Mouse (Mus musculus): ENCODE results near the gene Cx3cl1. TPM values are rescaled to one million over a fixed set of nuclear protein-coding genes. Genes with fewer than 3 reads are reported as not detected.

Gene Cx3cl1
- polyA plus RNA-seq, 1 experiment from 2014 or later: 9.4 TPM

DNA sequence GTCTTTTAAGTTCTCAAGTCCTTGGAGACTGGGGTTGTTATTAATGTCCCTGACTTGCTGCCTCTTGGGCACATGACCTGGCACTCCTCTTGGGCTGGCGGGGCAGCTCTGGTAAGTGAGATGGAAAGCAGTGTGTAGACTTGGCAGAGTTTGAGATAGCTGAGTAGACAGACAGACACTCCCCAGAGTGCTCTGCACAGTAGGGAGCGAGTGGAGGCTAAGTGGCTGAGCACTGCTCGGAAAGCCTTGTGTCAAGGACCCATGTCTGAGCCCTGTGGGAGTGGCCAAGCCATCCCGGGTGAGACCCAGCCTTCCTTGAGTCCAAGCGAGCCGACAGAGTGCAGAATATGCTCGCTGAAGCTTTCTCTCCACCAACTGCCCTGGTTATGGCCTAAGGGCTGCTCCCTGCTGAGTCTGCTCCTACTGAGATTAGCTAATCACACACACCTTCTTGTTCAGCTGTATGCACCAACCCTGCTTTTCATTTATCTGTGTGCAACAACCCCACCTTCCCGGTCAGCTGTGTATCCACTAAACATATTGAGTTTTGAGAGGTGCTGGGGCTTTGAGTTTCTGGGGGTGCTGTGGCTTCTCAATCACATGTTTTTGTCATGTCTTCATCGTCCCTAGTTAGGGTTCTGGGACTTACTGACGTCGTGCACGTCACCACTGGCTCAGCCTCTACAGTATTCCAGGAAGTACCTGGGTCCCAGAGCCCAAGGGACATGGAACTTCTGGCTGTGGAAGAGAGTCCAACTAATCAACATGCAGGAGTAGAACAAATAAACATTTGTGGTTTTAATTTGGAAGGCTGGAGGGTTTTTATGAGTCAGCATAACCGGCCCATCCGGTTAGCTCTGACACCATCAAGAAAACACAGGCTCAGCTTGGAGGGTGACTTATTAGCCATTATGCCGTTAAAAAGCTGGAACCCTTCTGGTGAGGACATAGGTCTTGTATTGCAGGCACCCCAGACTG is 16.0 kb downstream of the Cx3cl1 start:
- Histone ChIP-seq H3K9ac (no peak overlapping the region), H3K4me2 (replicated peaks) (no peak overlapping the region), H3K4me1 (no peaks in the 10 kb centered on the region), H3K9me3 (no peaks in the 10 kb centered on the region), H3K27me3 (replicated peaks) (no peaks in the 10 kb centered on the region), H3K27ac (no peak overlapping the region), H3K4me3 (no peak overlapping the region), H3K36me3 (no peaks in the 10 kb centered on the region)
- no peak for ATAC-seq (ENCODE audit: low FRiP score, low read depth)
- WGBS: 70% methylated on average over 15 of the region's 15 CpGs

- no peaks in the 10 kb centered on the region for H3K4me1 ChIP-seq
- 70% methylated on average over 10 of the region's 10 CpGs for WGBS
- no peaks in the 10 kb centered on the region for H3K27me3 ChIP-seq (replicated peaks)
- H3K9ac ChIP-seq: no peak overlapping the region
- no peak for ATAC-seq (ENCODE audit: low FRiP score, low read depth)
- no peak overlapping the region for H3K4me2 ChIP-seq (replicated peaks)
- H3K27ac ChIP-seq: no peak overlapping the region
- H3K36me3 ChIP-seq: no peaks in the 10 kb centered on the region
- H3K9me3 ChIP-seq: no peaks in the 10 kb centered on the region
- no peak overlapping the region for H3K4me3 ChIP-seq
These were observed 17.6 kb downstream of the Cx3cl1 start for GRCm38 (mm10) chr8:94789256-94789955.

DNA sequence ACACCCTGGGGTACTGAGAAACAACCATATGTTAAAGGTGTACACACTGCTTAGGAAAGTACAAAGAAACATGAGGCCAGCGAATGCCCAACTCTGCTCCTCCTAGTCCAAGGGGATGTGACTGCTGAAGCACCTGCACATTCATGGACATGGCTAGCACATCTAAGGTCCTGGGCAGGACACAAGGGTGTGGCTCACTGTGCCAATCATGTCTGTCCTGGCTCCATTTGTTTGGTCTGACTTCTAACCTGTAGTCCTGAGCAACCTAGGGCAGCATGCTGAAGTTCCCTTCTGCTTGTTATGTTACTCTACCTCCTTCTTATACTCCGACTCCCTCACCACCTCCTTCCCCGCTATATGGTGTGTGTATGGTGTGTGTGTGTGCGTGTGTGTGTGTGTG is 22.6 kb downstream of the Cx3cl1 start:
- Histone ChIP-seq H3K4me1 (no peaks in the 10 kb centered on the region), H3K4me2 (replicated peaks) (no peak overlapping the region), H3K4me3 (no peak overlapping the region), H3K36me3 (no peaks in the 10 kb centered on the region), H3K27ac (no peak overlapping the region), H3K9ac (no peak overlapping the region), H3K9me3 (no peaks in the 10 kb centered on the region), H3K27me3 (replicated peaks) (no peaks in the 10 kb centered on the region)
- no peak for ATAC-seq (ENCODE audit: low FRiP score, low read depth)
- WGBS: 94% methylated on average over 4 of the region's 4 CpGs

DNA sequence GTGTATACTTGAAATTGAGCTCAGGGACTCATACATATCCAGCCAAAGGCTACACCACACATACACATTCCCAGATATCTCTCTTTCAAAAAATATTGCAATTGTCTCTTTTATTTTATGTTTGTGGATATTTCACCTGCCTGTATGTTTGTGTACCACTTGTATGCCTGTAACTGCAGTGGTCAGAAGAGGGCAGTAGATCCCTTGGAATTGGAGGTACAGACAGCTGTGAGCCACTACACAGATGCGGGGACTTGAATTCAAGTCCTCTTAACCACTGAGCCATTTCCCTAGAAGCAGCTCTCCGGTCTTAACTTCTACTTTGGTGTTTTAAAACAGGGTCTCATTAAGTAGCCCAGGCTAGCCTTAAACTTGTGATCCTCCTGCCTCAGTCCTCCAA is 23.0 kb downstream of the Cx3cl1 start:
- no peaks in the 10 kb centered on the region for H3K36me3 ChIP-seq
- no peak overlapping the region for H3K4me3 ChIP-seq
- ATAC-seq (ENCODE audit: low FRiP score, low read depth): no peak
- H3K27ac ChIP-seq: no peak overlapping the region
- no peaks in the 10 kb centered on the region for H3K27me3 ChIP-seq (replicated peaks)
- no peak overlapping the region for H3K9ac ChIP-seq
- no peaks in the 10 kb centered on the region for H3K4me1 ChIP-seq
- WGBS: 92% methylated on average over 2 of the region's 2 CpGs
- no peaks in the 10 kb centered on the region for H3K9me3 ChIP-seq
- no peak overlapping the region for H3K4me2 ChIP-seq (replicated peaks)

DNA sequence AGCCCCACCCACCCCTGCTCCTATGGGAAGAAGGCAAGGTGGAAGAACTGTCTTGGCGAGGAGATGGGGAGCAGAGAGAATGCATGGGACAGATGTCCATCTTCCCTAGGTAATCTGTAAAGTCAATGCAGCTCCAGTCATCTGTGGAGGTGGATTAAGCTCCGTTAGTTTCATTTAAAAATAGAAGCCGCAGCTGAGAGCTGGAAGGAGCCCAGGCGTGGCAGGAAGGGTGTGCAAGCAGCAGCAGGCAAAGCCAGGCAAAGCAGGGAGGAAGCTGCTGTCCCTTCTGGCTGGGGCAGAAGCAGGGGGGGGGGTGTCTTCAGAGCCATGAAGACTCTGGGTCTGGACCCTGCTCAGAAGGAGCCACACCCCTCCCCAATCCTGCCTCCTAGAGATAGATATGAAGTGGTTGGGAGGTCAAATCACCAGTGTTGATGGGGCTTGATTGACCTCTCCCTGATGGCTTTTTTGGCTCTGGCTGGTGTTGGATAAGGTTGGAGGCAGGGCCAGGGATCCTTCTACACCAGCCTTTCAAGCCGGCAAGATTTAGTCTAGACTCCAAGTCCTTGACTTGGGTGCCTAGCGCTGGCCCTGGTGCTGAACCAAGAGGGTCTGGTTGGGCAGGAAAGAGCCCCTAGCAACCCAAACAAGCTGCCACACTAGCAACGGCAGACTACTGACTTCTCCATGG is 28.6 kb downstream of the Cx3cl1 start:
- H3K4me3 ChIP-seq: no peak overlapping the region
- no peaks in the 10 kb centered on the region for H3K36me3 ChIP-seq
- WGBS: 64% methylated on average over 7 of the region's 7 CpGs
- H3K4me2 ChIP-seq (replicated peaks): no peak overlapping the region
- H3K9ac ChIP-seq: no peak overlapping the region
- H3K9me3 ChIP-seq: no peaks in the 10 kb centered on the region
- no peak for ATAC-seq (ENCODE audit: low FRiP score, low read depth)
- H3K27me3 ChIP-seq (replicated peaks): no peaks in the 10 kb centered on the region
- no peak overlapping the region for H3K27ac ChIP-seq
- H3K4me1 ChIP-seq: no peaks in the 10 kb centered on the region; the same call in 1 of the 2 replicates

GRCm38 (mm10) chr8:94801293-94802095 is 29.7 kb downstream of the Cx3cl1 start:
- no peaks in the 10 kb centered on the region for H3K36me3 ChIP-seq
- no peak overlapping the region for H3K27ac ChIP-seq
- no peaks in the 10 kb centered on the region; the same call in 1 of the 2 replicates for H3K4me1 ChIP-seq
- H3K9ac ChIP-seq: no peak overlapping the region
- H3K9me3 ChIP-seq: no peaks in the 10 kb centered on the region
- WGBS: 53% methylated on average over 14 of the region's 14 CpGs
- no peaks in the 10 kb centered on the region for H3K27me3 ChIP-seq (replicated peaks)
- no peak for ATAC-seq (ENCODE audit: low FRiP score, low read depth)
- H3K4me2 ChIP-seq (replicated peaks): peak overlapping the region; percentile 22; the same call in 1 of the 2 replicates
- no peak overlapping the region for H3K4me3 ChIP-seq

- WGBS: 85% methylated on average over 4 of the region's 4 CpGs
- no peak for ATAC-seq (ENCODE audit: low FRiP score, low read depth)
These were observed 30.6 kb downstream of the Cx3cl1 start for GRCm38 (mm10) chr8:94802375-94802774.

DNA sequence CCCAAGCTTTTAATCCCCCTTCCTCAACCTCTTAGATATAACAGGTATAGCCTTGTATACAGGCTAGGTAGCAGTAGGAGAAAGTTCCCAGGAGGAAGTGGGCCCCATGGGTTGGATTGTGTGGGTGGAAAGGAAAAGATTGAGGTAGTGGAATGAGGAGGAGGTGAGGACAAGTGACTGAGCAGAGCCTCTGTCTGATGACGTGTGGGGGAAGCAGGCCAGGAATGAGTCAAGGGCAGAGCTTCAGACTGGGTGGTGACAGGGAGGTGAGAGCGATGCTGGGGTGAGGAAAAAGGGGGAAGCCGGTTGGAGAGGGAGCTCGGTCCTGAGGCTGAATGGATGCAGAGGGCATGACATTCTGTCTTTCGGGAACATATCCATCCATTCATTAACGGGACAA is 31.7 kb downstream of the Cx3cl1 start:
- no peaks in the 10 kb centered on the region for H3K27me3 ChIP-seq (replicated peaks)
- no peak overlapping the region for H3K9ac ChIP-seq
- no peak overlapping the region for H3K4me2 ChIP-seq (replicated peaks)
- H3K9me3 ChIP-seq: no peaks in the 10 kb centered on the region
- no peak overlapping the region for H3K27ac ChIP-seq
- ATAC-seq (ENCODE audit: low FRiP score, low read depth): no peak
- 73% methylated on average over 6 of the region's 6 CpGs for whole genome bisulfite sequencing
- no peaks in the 10 kb centered on the region for H3K36me3 ChIP-seq
- H3K4me3 ChIP-seq: no peak overlapping the region
- no peaks in the 10 kb centered on the region; the same call in 1 of the 2 replicates for H3K4me1 ChIP-seq

More at GRCm38 (mm10) chr8:94802375-94802774, 30.6 kb downstream of the Cx3cl1 start:
- Histone ChIP-seq H3K4me1 (no peaks in the 10 kb centered on the region; the same call in 1 of the 2 replicates), H3K9me3 (no peaks in the 10 kb centered on the region), H3K4me2 (replicated peaks) (no peak overlapping the region), H3K36me3 (no peaks in the 10 kb centered on the region), H3K27ac (no peak overlapping the region), H3K9ac (no peak overlapping the region), H3K27me3 (replicated peaks) (no peaks in the 10 kb centered on the region), H3K4me3 (no peak overlapping the region)

DNA sequence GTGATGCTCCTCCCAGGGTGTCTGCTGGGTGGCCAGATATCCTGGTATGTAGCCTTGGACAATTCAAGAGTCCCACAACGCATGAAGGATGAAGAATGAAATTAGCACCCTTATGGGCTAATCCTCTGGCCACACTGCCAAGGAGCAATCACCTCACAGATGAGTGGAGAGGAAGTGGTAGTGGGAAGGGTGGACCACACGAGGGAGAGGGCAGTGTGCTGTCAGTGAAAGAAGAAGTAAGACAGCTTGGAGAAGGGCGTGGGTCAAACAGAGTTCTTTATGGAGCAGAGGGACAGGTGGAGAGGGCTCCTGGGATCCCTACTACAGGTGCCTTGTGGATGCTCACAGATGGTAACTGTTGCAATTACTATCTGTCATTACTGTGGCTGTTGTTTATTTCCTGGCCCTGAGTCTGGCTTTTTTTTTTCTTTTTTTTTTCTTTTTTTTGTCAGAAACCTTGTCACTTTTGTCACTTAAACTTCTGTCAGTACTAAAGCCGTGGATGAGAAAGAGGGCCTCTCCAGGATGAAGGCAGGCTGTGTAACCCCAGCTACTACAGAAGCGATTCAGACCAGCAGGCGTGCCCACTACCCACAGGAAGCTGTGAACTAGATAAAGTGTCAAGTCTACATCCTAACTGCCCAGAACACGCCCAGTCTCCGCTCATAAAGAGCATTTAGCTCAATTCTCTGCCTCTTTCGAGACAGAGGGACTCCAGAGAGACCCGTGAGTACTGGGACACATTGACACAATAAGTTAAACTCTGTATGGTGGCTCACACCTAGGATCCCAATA is 32.9 kb downstream of the Cx3cl1 start:
- H3K9ac ChIP-seq: no peak overlapping the region
- H3K4me2 ChIP-seq (replicated peaks): no peak overlapping the region
- no peaks in the 10 kb centered on the region for H3K27me3 ChIP-seq (replicated peaks)
- H3K27ac ChIP-seq: no peak overlapping the region
- H3K4me3 ChIP-seq: no peak overlapping the region
- WGBS: 73% methylated on average over 10 of the region's 10 CpGs
- no peaks in the 10 kb centered on the region for H3K9me3 ChIP-seq
- no peak for ATAC-seq (ENCODE audit: low FRiP score, low read depth)
- no peaks in the 10 kb centered on the region for H3K36me3 ChIP-seq
- no peaks in the 10 kb centered on the region; the same call in 1 of the 2 replicates for H3K4me1 ChIP-seq

DNA sequence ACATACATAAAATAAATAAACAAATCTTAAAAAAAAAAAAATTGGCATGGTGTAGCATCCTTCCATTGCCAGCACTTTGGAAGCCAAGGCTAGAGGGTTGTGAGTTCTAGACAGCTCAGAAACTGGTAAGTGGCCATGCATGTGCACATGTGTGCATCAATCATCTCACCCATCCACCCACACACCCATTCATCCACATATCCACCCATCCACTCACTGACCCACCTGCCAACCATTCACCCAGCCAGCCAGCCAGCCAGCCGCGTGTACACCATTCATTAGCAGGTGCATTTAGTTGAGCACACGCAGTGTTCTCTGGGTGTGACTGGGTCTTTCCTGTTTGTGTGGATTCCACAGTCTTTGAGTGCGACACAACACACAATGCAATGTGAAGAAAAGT is 34.0 kb downstream of the Cx3cl1 start:
- 50% methylated on average over 4 of the region's 4 CpGs for WGBS
- no peak for ATAC-seq (ENCODE audit: low FRiP score, low read depth)
- no peak overlapping the region for H3K4me2 ChIP-seq (replicated peaks)

GRCm38 (mm10) chr8:94807506-94807905 is 35.7 kb downstream of the Cx3cl1 start:
- H3K9me3 ChIP-seq: no peaks in the 10 kb centered on the region
- no peak overlapping the region for H3K4me3 ChIP-seq
- H3K4me2 ChIP-seq (replicated peaks): no peak overlapping the region
- peaks cover 3% of the 10 kb centered on the region; the same call in 1 of the 2 replicates for H3K4me1 ChIP-seq
- WGBS: 53% methylated on average over 7 of the region's 7 CpGs
- H3K36me3 ChIP-seq: no peaks in the 10 kb centered on the region
- ATAC-seq (ENCODE audit: low FRiP score, low read depth): no peak
- H3K27me3 ChIP-seq (replicated peaks): no peaks in the 10 kb centered on the region
- no peak overlapping the region for H3K9ac ChIP-seq
- H3K27ac ChIP-seq: no peak overlapping the region

More for the DNA sequence above, 34.0 kb downstream of the Cx3cl1 start:
- no peaks in the 10 kb centered on the region for H3K9me3 ChIP-seq
- H3K27ac ChIP-seq: no peak overlapping the region
- H3K4me1 ChIP-seq: no peaks in the 10 kb centered on the region; the same call in 1 of the 2 replicates
- no peak overlapping the region for H3K4me3 ChIP-seq
- H3K36me3 ChIP-seq: no peaks in the 10 kb centered on the region
- H3K9ac ChIP-seq: no peak overlapping the region
- no peaks in the 10 kb centered on the region for H3K27me3 ChIP-seq (replicated peaks)
